Mouse (Mus musculus): ENCODE data around the gene Gal.

Gal gene

DNA sequence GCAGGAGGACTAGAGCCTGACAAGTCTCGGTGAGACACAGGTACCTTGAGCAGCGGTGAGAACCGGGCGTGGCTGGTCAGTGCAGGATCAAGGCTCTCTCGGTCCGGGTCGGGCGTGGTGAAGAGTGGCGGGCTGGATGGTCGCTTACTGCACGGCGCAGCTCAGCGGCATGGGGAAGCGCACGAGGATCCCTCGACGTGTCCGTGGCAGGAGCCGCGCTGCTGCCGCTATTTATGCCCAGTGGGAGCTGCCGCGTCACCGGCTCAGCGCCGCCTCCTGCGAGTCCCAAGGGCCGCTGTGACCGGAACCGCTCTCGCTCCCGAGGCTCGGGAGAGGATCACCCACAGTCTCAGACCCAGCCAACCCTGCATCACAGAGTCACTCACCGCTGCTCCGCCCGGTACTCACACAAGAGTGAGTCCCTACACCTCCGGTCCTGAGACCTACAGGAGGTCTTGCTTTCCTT, at the start of gene Gal:
Gal (minus strand) TSS at position 277 of the 466 bp plus-strand sequence.
- no peak for DNase-seq (ENCODE audit: low spot score)

DNA sequence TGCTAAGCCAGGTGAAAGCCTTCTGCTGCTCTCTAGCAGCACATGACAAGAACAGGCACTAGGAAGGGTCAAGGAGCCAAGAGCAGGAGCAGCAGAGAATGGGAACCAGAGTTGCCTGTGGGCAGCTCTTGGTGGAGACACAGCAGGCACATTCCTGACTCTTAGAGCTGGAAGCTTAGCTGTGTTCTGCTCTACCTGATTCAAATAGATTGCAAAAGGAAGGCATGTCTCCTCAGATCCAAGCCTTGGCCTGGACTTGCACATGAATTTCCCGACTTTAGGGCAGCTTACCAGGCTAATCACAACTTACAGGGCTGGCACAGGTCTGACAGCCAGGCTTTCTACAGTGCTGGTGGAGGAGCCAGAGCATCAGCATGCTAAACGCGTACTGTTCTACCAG, 45.6 kb upstream of the Gal start:
- no peak for DNase-seq (ENCODE audit: low spot score)

DNA sequence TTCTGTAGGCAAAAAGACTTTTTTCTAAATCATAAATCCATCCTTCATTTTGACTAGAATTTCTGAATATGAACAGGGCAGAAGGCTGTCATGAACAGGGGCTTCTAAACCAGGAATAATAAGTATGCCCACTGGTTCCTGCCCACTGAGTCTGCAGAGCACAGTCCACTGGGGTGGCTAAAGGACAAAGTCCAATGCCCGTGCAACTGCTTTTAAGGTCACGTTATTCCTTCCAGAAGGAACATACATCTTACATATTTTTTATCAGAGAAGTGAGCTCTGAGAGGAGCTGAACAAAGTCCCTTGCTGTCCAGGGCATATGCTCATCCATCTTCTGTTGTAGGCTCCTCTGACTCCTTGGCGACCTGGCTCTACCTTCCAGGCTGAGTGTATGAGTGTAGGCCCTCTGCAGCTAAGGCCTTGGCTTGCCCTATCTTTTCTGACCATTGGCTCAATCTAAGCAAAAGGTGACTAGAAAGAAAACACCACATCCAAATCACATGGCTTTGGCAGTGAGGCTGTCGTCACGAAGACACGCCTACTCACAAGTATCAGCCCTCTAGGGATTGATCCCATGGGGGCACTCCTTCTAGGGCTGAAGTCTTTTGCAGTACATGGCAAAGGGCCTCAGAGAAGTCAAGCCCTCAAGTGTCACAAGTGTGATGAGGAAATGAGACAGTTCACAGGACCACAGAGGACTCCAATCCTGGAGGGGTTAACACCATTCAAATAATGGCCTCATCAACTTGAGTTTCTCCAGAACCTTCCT, 44.2 kb upstream of the Gal start:
- DNase-seq (ENCODE audit: low spot score) = no peak

DNA sequence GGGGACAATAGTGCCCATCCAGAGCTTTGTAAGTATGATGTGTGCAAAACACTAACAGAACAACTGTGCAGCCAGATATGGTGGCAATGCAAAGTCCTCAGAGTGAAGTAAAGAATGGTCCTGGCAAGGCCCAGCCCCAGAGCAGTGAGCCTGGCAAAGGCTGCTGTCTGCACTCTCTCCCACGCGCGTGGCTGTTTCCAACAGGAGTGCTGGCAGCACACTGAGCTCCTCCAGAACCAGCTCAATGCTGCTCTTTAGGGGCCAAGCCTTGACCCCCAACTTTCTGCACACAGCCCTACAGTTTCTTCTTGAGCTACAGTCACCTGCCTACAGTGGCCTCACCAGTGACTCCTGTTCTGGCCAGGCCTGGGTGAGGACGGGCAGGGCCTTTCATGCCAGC, 43.4 kb upstream of the Gal start:
- DNase-seq (ENCODE audit: low spot score) = no peak

DNA sequence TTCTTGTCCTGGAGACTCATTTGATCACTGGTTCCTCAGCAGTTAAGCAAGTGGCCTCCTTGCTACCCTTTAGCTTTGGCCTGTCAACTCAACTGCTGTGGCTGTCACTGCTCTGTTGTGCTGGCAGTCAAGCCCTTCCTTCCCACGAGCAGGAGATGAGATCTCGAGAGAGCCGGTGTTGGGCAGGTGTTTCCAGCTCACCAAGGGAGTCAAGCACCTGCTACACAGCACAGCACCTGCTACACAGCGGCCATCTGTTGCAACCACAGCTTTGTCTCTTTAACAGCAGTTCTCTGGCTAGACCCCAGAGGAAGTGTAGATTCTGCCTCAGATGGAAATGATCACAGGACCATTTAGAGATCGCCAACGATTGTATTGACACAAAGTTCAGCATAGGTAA, 37.3 kb upstream of the Gal start:
- DNase-seq (ENCODE audit: low spot score) = no peak

DNA sequence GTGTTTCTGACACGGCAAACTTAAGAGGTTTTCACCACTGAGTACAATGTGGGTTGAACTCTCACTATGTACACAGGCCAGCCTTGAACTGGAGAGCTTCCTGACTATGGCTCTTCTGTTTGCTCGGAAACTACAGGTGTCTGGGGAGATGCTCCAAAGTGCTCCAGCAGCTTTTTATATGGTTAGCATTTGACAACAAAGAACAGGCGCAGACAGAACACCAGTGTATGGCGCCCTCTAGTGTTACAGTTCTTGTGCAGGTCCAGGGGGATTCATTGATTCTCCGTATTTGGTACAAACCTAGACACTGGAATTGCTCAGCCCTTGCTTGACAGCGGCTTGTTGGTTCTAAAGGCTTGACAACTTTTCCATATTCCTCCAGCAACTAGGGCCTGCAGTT, 36.8 kb upstream of the Gal start:
- peak; percentile 54 for DNase-seq (ENCODE audit: low spot score)

DNA sequence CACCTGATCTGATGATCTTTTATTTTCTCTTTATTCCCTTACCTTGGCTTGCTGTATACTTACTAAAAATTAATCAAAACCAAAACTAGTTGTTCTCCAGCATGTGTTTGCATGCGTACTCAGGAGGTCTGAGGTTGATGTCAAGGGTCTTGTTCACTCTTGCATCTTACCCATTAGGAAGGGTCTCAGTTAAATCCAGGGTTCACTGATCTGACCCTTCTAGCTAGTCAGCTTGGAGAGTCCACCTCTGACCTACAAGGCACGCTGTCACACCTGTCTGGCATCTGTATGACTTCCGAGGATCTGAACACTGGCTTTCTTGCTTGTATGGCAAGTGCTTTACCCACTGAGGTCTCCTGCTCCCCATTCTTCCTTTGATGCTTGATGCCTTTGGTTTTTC, 36.4 kb upstream of the Gal start:
- DNase-seq (ENCODE audit: low spot score) = no peak

DNA sequence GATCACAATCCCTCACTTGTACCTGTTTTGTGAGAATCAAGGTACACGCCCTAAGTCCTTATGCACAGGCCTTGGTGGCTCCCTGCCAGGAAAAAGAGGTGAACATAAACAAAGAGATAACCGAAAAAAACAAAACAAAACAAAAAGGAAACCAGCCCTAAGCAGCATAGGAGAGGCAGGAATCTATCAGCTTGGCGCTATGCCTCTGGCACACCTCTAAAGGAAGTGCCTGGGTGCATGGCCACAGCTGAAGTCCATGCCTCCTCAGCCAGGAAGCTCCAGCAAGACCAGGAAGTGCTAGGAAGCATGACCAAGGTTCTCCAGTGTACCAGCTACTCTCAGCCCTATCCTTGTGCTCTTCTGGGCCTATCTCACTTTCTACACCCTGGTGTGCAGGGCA, 34.9 kb upstream of the Gal start:
- DNase-seq (ENCODE audit: low spot score) = no peak

DNA sequence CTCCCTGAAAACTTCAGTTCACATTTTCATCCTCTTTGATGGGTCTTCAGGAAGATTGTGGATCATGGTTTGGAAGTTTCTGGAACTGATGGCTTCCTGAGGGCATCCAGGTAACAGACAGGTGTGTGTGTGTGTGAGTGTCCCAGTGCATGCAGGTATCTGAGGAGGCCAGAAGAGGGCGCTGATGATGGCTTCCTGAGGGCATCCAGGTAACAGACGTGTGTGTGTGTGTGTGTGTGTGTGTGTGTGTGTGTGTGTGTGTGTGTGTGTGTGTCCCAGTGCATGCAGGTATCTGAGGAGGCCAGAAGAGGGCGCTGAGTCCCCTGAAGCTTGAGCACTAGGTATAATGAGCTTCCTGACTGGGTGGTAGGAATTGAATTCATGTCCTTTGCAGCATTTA, 33.0 kb upstream of the Gal start:
- no peak for DNase-seq (ENCODE audit: low spot score)

DNA sequence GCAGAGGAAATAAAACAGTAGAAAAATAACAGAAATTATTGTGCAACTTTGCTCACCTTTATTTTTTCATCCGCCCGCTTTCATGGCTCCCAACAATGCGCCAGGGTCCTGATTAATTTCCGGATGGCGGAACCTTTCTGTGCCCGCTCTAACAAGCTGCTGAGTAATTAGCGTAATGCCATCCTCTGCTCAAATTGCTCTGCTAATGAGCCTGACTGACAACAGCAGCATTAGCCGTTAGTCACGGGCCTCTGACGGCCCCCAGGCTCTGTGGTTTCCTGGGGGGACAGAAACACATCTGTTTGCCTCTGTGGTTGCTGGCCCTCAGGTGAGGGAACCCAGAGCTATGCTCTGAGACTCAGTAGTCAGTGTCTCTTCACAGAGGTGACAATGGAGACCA, 26.7 kb upstream of the Gal start:
- no peak for DNase-seq (ENCODE audit: low spot score)

DNA sequence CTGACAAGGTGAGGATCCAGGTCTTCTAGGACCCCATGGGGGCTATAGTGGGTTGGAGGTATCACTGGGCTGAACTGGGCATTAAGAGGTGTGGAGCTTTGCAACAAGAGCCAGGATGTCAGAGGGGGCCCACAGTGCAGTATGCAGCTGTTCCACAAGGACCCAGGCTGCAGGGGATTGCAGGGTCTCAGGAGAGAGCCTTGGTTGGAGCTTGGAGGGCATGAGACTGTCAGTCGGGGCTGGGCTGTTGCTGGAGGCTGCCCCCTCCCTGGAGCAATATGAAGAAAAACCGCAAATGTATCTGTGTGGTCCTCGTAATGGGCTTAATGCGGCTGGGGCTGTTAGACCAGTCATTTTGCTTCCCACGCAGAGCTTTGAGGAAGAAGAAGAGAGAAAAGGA, 26.3 kb upstream of the Gal start:
- no peak for DNase-seq (ENCODE audit: low spot score)

DNA sequence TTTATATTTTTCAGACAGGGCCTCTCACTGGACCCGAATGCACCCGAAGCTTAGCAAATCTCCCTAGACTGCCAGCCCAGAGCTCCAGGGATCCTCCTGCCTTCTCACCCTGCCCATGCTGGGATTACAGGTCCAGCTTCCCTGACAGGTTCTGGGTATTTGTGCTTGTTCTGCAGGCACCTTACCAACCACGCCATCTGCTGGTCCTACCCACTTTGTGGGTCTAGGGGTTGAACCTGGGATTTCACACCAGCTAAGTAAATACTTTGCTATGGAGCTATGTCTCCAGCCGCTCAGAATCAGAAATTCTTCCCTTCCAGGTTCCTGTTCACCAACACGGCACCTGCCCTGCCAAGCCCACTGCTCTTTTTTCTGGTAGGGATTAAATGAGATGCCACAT, 23.6 kb upstream of the Gal start:
- no peak for DNase-seq (ENCODE audit: low spot score)

DNA sequence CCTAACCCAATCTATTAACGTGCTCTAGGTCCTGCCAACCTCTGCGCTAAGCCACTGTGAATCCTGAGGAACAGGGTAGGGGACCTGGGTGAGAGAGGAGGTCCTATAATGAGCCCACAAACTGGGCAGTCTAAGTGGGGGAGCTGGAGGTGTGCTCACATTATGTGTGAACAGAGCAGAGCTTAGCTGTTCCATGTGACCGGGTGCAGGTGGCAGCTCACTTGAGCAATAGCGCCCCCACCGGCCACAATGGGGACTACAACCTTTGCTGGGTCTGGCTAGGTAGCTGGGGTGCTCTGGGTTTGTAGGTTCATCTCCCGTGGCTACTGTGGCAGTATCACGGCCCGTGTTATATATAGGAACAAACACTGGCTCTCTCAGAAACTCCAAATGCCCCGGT, 22.5 kb upstream of the Gal start:
- DNase-seq (ENCODE audit: low spot score) = peak; percentile 50

DNA sequence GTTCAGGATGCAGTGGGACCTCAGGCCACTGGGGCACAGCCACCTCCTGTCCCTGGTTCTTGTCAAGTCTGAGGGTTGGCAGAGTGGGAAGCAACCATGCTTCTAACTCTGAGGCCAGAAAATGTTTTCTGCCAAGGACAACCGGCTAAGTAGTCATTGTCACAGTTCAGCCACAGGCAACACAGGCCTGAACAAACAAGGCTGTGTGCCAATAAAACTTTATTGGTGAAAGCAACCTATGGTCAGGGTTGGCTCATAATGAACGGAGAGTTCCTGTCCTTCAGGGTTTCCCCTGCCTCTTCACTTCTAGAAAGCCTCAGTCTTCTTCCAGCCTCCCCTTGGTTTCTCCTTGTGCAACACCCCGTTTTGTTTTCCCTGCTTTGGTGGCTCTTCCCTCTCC, 21.5 kb upstream of the Gal start:
- no peak for DNase-seq (ENCODE audit: low spot score)

DNA sequence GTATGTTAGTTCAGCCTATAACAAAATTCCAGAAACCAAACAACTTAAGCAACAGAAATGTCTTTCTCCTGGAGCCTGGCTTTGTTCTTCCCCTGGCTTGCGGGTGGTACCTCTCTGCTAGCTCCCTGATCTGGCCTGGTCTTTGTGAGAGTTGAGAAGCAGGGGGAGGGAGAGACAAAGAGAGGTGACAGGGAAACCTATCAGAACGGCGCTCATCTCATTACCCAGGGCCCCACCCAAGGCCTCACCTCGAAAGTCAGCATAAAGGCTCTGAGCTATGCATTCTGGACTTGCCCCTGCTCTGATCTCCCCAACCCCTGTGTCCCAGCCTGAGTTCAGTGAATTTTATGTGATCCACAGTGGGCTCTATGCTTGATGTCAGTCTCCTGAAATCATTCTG, 20.3 kb upstream of the Gal start:
- no peak for DNase-seq (ENCODE audit: low spot score)

DNA sequence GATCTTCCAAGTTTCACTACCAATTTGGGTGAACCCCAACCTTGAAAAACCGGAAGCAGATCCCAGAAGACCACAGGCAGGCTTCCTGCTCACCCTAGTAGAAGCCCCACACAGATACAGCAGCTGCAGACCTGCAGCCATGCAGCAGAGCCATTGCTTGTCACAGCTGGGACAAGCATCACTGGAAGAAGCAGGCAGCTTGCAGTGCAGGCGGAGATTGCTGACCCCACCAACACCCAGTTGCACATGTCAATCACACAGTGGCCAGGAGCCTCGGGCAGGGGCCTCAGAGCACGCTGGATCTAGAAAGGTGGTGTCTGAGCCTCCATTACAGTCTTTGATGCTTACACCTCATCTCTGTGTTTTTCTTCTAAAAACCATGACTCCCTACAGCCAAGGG, 19.8 kb upstream of the Gal start:
- DNase-seq (ENCODE audit: low spot score) = no peak

DNA sequence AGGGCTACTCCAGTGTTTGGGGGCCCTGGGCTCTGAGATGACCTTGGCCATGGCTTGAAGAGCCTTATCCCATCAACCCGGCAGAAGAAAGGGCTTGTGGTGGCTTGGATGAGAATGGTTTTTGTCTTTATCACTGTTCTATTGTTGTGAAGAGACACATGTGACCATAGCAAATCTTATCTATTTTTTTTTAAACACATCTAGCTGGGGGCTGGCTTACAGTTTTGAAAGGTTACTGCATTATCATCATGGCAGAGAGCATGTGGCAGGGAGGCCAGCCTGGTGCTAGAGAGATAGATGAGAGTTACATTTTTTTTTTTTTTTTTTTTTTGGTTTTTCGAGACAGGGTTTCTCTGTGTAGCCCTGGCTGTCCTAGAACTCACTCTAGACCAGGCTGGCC, 17.6 kb upstream of the Gal start:
- DNase-seq (ENCODE audit: low spot score) = no peak

DNA sequence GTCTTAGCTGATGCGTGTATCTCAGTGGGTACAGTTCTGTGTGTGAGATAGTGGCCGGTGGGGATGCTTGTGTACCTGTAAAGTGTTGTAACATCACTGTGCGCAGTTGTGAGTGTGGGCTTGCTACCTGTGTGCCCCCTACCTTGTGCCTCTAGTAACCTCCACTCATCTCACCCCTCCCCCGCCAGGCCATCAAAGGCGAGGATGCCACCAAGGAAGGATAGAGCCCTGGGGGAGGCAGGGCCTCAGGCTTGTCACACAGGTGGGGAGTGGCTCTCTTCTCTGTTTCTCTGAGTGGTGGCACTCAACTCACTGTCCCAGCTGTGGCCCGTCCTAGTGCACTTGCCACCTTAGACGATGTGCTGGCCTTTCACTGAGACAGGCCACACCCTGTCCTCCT, 16.7 kb upstream of the Gal start:
- no peak for DNase-seq (ENCODE audit: low spot score)

DNA sequence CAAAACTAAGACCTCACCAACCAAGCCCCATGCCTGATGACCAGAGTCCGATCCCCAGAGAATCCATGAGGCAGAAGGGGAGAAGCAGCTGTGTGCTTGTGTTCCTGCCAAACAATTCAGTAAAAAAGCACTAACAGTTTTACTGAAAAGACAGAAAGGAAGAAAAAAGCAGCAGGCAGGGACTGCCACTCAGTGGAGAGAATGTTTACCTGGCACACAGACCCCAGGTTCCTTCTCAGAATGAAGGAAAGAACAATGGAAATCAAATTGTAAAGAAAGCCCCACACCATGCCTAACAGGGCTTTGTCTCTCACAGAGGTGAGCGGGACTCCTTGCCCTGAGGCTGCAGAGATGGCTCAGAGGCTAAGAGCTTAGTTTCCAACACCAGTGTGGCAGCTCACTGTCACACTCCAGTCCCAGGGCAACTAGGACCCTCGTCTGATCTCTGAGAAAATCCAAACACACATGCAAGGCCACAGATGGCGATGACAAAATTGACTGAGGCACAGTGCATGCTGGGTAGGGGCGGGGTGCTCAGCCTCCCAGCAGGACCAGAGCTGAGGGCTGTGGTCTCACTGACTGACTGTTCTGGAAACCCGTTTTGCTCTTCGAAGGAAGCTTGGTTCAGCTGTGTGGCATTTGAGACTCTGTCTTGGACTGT, 14.9 kb upstream of the Gal start:
- no peak for DNase-seq (ENCODE audit: low spot score)

DNA sequence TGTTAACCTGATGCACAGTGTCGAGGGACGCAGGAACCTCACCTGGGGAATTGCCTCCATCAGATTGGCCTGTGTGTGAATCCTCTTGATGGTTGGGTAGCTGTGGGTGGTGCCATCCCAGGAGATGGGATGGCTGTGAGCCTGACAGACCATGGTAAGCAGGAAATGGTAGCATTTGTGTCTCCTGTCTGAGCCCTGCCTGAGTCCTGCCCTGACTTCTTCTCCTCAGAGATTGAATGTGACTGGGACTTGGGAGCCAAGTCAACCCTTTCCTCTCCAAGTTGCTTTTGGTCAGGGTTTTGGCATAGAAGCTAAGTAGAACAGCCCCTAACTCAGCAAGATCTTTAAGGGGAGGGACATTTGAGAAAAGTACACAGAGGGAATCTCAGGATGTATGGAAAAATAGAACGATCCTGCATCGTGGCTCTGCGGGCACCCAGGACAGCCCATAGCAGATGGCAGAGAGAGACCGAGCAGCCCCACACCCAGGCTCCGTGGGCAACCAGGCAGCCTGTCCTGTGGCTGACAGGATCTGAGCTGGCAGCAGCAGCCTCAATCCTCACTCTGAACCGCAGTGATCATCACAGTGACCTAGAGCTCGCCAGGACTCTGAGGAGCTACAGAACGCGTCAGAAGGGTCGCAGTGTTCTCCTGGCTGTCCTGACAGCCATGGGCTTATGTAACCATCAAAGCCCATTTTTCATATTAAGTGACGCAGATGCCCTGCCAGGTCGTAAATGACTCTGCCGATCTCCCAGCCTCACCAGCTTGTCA, 13.9 kb upstream of the Gal start:
- DNase-seq (ENCODE audit: low spot score) = no peak

DNA sequence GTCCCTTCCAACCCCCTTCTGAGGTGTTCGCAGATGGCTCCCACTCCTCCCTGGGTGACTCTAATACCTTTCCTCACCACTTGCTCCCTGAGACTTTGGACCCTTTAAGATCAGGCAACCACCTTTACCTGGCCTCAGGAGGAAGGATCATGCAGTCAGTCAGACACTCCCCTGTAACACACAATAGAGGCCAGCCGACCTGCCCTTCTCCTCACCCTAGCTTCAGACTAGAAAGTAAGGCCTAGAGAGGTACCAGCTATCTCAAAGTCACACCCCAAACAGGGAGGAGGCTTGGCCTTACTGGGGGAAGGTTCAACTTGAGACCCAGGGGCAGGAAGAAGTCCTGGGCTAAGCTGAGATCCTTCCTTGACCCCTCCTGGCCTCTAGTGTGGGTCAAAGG, 9.9 kb upstream of the Gal start:
- no peak for DNase-seq (ENCODE audit: low spot score)

DNA sequence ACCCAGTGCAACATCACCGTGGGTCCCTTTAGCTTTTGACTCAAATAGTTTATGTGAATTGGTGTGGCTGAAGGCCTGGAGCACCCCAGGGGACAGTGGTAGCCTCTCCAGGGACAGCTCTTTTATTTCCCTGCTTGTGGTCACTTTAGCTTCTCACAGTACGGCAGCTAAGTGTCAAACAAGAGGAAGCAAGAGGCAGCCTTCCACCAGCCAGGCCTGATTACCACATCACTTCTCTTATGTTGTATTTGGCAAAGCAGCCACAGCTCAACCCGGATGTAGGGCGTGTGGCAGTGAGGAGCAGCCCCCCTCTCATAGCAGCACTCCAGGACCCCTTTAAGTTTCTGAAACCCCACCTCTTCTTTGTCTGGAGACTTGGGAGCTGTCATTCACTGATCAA, 8.6 kb upstream of the Gal start:
- DNase-seq (ENCODE audit: low spot score) = no peak

DNA sequence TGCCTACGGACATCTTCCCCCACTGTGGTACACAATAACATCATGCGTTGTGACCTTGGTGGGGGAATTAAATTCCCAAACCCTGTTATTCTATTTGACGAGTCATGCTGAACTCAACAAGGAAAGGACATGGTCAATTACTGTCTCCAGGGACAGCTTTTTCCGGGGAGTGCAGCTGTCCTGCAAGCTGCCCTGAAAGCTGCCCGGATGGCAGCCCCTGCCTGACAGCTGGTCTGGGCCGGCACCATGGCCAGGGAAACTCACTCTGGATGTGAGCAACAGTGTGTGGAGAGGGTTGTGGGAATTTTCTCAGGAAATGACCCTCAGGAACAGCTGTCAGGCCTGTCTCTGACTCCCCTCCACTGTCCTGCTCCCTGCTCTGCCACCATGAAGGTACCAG, 8.1 kb upstream of the Gal start:
- no peak for DNase-seq (ENCODE audit: low spot score)
